Comparison of ENCODE assay signal across 8 mouse cellular contexts in the genomic region with DNA sequence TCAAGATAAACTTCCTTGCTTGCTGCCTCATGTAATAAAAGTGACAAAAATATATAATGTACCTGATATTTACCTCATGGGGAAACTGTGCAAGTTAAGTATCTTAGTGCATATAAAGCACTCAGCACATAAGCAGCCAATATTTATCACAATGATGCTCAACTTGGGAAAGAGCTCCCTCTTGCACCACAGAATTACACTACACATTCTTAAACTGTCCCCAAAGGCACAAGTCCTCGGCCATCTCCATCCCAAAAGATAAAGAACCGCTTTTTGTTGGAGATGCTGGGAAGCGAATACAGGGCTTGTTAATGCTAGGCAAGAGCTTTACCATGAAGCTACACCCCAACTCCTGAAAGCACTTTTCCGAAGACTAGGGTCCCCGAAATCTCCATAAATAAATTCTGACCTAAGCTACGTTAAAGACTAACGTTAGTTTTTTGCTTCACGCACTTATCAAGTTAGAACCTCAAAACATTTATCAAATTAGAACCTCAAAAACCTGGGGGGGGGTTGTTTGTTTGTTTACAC. TPM values are rescaled to one million over a fixed set of nuclear protein-coding genes. Genes with fewer than 3 reads are reported as not detected.
A peak's percentile ranks its signal among the peaks of the same experiment; 100 is the strongest.
DNase-seq lines count a peak whose midpoint lies in the region; ATAC-seq and TF ChIP-seq lines count a peak whose summit lies in the region.

No protein-coding gene starts in this region.

- TF ChIP-seq POLR2A in olfactory bulb, adult 2 months (IDR thresholded peaks at IDR 0.05; ENCODE audit: insufficient read depth, low read depth, low read length): no peak

- H3K27me3 ChIP-seq in kidney, embryonic 16.5 days (ENCODE audit: insufficient read depth, low read length): no peaks in the 10 kb centered on the region
- no peaks in the 10 kb centered on the region for H3K27me3 ChIP-seq in forebrain, embryonic 14.5 days (replicated peaks; ENCODE audit: control insufficient read depth, insufficient read depth, low read length)
- H3K27me3 ChIP-seq in limb, embryonic 12.5 days: no peaks in the 10 kb centered on the region

- no peak for TF ChIP-seq CTCF in olfactory bulb, adult 2 months (IDR thresholded peaks at IDR 0.05; ENCODE audit: insufficient read depth, low read depth, low read length)

- 2% methylated on average over 8 of the region's 8 CpGs for WGBS in kidney, embryonic 16.5 days
- WGBS in forebrain, embryonic 14.5 days: 2% methylated on average over 8 of the region's 8 CpGs
- 1% methylated on average over 8 of the region's 8 CpGs for WGBS in limb, embryonic 12.5 days
- under 1% methylated on average over 8 of the region's 8 CpGs for WGBS in olfactory bulb, adult 2 months

- peak overlapping the region; percentile 98 for H3K27ac ChIP-seq in kidney, embryonic 16.5 days (ENCODE audit: low read length)
- H3K27ac ChIP-seq in forebrain, embryonic 14.5 days (ENCODE audit: low read depth, low read length): 0 out of 2 replicates have a peak overlapping the region, but pooled peaks have one; percentile 21
- H3K27ac ChIP-seq in limb, embryonic 12.5 days: peak overlapping the region; percentile 99; the same call in 1 of the 2 replicates
- H3K27ac ChIP-seq in olfactory bulb, adult 2 months (ENCODE audit: insufficient read depth, low read depth, low read length): peak overlapping the region; percentile 89; the same call in 1 of the 2 replicates

- H3K9me3 ChIP-seq in kidney, embryonic 16.5 days (ENCODE audit: low read length): no peaks in the 10 kb centered on the region
- no peaks in the 10 kb centered on the region for H3K9me3 ChIP-seq in forebrain, embryonic 14.5 days (replicated peaks; ENCODE audit: control insufficient read depth, low read length)
- no peaks in the 10 kb centered on the region for H3K9me3 ChIP-seq in limb, embryonic 12.5 days

- H3K4me3 ChIP-seq in kidney, embryonic 16.5 days (ENCODE audit: low read length): peak overlapping the region; percentile 93
- H3K4me3 ChIP-seq in forebrain, embryonic 14.5 days (ENCODE audit: low read depth, low read length): peak overlapping the region; percentile 93
- peak overlapping the region; percentile 98 for H3K4me3 ChIP-seq in limb, embryonic 12.5 days (replicated peaks)
- peak overlapping the region; percentile 98 for H3K4me3 ChIP-seq in olfactory bulb, adult 2 months (ENCODE audit: insufficient read depth, low read depth, low read length)

- peaks cover 11% of the 10 kb centered on the region; the same call in 1 of the 2 replicates for H3K36me3 ChIP-seq in kidney, embryonic 16.5 days (ENCODE audit: insufficient read depth, low read length)
- peaks cover 14% of the 10 kb centered on the region for H3K36me3 ChIP-seq in forebrain, embryonic 14.5 days (ENCODE audit: control insufficient read depth, insufficient read depth, low read length)
- H3K36me3 ChIP-seq in limb, embryonic 12.5 days: peaks cover 15% of the 10 kb centered on the region

- peak overlapping the region; percentile 78 for H3K4me2 ChIP-seq in kidney, embryonic 16.5 days (replicated peaks; ENCODE audit: low read depth, low read length)
- H3K4me2 ChIP-seq in forebrain, embryonic 14.5 days (ENCODE audit: low read length): peak overlapping the region; percentile 91
- peak overlapping the region; percentile 90 for H3K4me2 ChIP-seq in limb, embryonic 12.5 days

- peaks cover 25% of the 10 kb centered on the region for H3K4me1 ChIP-seq in kidney, embryonic 16.5 days (ENCODE audit: insufficient read depth, low read length)
- H3K4me1 ChIP-seq in forebrain, embryonic 14.5 days (ENCODE audit: control insufficient read depth, insufficient read depth, low read length): peaks cover 23% of the 10 kb centered on the region
- peaks cover 26% of the 10 kb centered on the region for H3K4me1 ChIP-seq in limb, embryonic 12.5 days (replicated peaks)
- H3K4me1 ChIP-seq in olfactory bulb, adult 2 months (ENCODE audit: control insufficient read depth, insufficient read depth, low read length): peaks cover 8% of the 10 kb centered on the region

- peak overlapping the region; percentile 99 for H3K9ac ChIP-seq in kidney, embryonic 16.5 days (replicated peaks; ENCODE audit: low read length)
- H3K9ac ChIP-seq in forebrain, embryonic 14.5 days (ENCODE audit: low read length): peak overlapping the region; percentile 95
- peak overlapping the region; percentile 99 for H3K9ac ChIP-seq in limb, embryonic 12.5 days (replicated peaks)

- ATAC-seq in kidney, embryonic 16.5 days (ENCODE audit: low FRiP score, low TSS enrichment): no peak
- ATAC-seq in forebrain, embryonic 14.5 days: no peak
- no peak for ATAC-seq in limb, embryonic 12.5 days (ENCODE audit: insufficient number of reproducible peaks, insufficient read depth, low FRiP score, low TSS enrichment, low read depth)

- intact Hi-C loops in gastrocnemius, postnatal 36 days (cut with DNase I): no loop called here

- DNase-seq in kidney, postnatal 10 days: no peak
- peak; percentile 40 for DNase-seq in Muller cell, postnatal 12 days (ENCODE audit: inconsistent ontology term)
- peak; percentile 32 for DNase-seq in forebrain, embryonic 14.5 days (ENCODE audit: low spot score)
- no peak for DNase-seq in spleen, postnatal 4 days (ENCODE audit: low spot score in 2 of 2)
- DNase-seq in gastrocnemius, postnatal 36 days: no peak

RNA-seq across cellular contexts. Expression of a gene that starts 0.7 kb away (rescaled TPM):
- polyA plus RNA-seq in kidney, embryonic 16.5 days (2015; fragmentation: Nextera tagmentation; extraction: Ambion mirVana): 505 and 583 TPM in 2 replicates
- polyA plus RNA-seq in forebrain, embryonic 14.5 days (2014; fragmentation: Nextera tagmentation; extraction: Ambion mirVana): 479 and 583 TPM in 2 replicates
- 436 and 452 TPM in 2 replicates for polyA plus RNA-seq in limb, embryonic 12.5 days (2016; fragmentation: Nextera tagmentation; extraction: Ambion mirVana)
- not detected in 2 replicates for polyA plus RNA-seq in olfactory bulb, adult 2 months (2012; ENCODE audit: insufficient read depth, insufficient read length, low replicate concordance, missing spikeins)
- total RNA-seq in gastrocnemius, postnatal 36 days (2021): 100 to 1,000 TPM; 843 to 875 TPM

RNA-seq across cellular contexts. Expression of a gene that starts 0.9 kb away (rescaled TPM):
- polyA plus RNA-seq in kidney, embryonic 16.5 days (2015; fragmentation: Nextera tagmentation; extraction: Ambion mirVana): 87.9 and 88.0 TPM in 2 replicates
- polyA plus RNA-seq in forebrain, embryonic 14.5 days (2014; fragmentation: Nextera tagmentation; extraction: Ambion mirVana): 67.9 and 74.0 TPM in 2 replicates
- 78.9 and 82.6 TPM in 2 replicates for polyA plus RNA-seq in limb, embryonic 12.5 days (2016; fragmentation: Nextera tagmentation; extraction: Ambion mirVana)
- not detected in 2 replicates for polyA plus RNA-seq in olfactory bulb, adult 2 months (2012; ENCODE audit: insufficient read depth, insufficient read length, low replicate concordance, missing spikeins)
- 10 to 100 TPM; 17.3 to 19.3 TPM for total RNA-seq in gastrocnemius, postnatal 36 days (2021)

RNA-seq across cellular contexts. Expression of a gene that starts 20.5 kb away (rescaled TPM):
- 21.2 and 22.8 TPM in 2 replicates for polyA plus RNA-seq in kidney, embryonic 16.5 days (2015; fragmentation: Nextera tagmentation; extraction: Ambion mirVana)
- 14.2 and 15.3 TPM in 2 replicates for polyA plus RNA-seq in forebrain, embryonic 14.5 days (2014; fragmentation: Nextera tagmentation; extraction: Ambion mirVana)
- 18.4 and 21.1 TPM in 2 replicates for polyA plus RNA-seq in limb, embryonic 12.5 days (2016; fragmentation: Nextera tagmentation; extraction: Ambion mirVana)
- not detected in 2 replicates for polyA plus RNA-seq in olfactory bulb, adult 2 months (2012; ENCODE audit: insufficient read depth, insufficient read length, low replicate concordance, missing spikeins)
- total RNA-seq in gastrocnemius, postnatal 36 days (2021): 10 to 100 TPM; 12.5 to 14.5 TPM

RNA-seq across cellular contexts. Expression of a gene that starts 49.3 kb away (rescaled TPM):
- polyA plus RNA-seq in kidney, embryonic 16.5 days (2015; fragmentation: Nextera tagmentation; extraction: Ambion mirVana): 34.7 and 35.6 TPM in 2 replicates
- 18.1 and 18.2 TPM in 2 replicates for polyA plus RNA-seq in forebrain, embryonic 14.5 days (2014; fragmentation: Nextera tagmentation; extraction: Ambion mirVana)
- polyA plus RNA-seq in limb, embryonic 12.5 days (2016; fragmentation: Nextera tagmentation; extraction: Ambion mirVana): 53.9 and 59.2 TPM in 2 replicates
- polyA plus RNA-seq in olfactory bulb, adult 2 months (2012; ENCODE audit: insufficient read depth, insufficient read length, low replicate concordance, missing spikeins): not detected in 2 replicates
- total RNA-seq in gastrocnemius, postnatal 36 days (2021): under 1 TPM; 0.77 to 0.99 TPM

RNA-seq across cellular contexts. Expression of a gene that starts 49.4 kb away (rescaled TPM):
- polyA plus RNA-seq in kidney, embryonic 16.5 days (2015; fragmentation: Nextera tagmentation; extraction: Ambion mirVana): 59.2 and 65.5 TPM in 2 replicates
- 54.8 and 56.0 TPM in 2 replicates for polyA plus RNA-seq in forebrain, embryonic 14.5 days (2014; fragmentation: Nextera tagmentation; extraction: Ambion mirVana)
- polyA plus RNA-seq in limb, embryonic 12.5 days (2016; fragmentation: Nextera tagmentation; extraction: Ambion mirVana): 73.8 and 74.8 TPM in 2 replicates
- not detected in 2 replicates for polyA plus RNA-seq in olfactory bulb, adult 2 months (2012; ENCODE audit: insufficient read depth, insufficient read length, low replicate concordance, missing spikeins)
- total RNA-seq in gastrocnemius, postnatal 36 days (2021): 10 to 100 TPM; 41.2 to 49.5 TPM

Comparison
In these comparisons a context has a peak if more than half of its experiments do, and no peak if none do; other contexts are left out.
1. H3K27ac ChIP-seq: peak in every context shown above with its lines; median percentile 99 in limb, embryonic 12.5 days; 98 in kidney, embryonic 16.5 days; 89 in olfactory bulb, adult 2 months; 21 in forebrain, embryonic 14.5 days.
2. DNase-seq: peak in Muller cell, postnatal 12 days (single experiment) and forebrain, embryonic 14.5 days (single experiment); none in kidney, postnatal 10 days (single experiment), spleen, postnatal 4 days (0 of 2) and gastrocnemius, postnatal 36 days (0 of 2).
3. RNA of a gene that starts 20.5 kb away (polyA plus RNA-seq): 21.2 to 22.8 TPM in kidney, embryonic 16.5 days, 18.4 to 21.1 TPM in limb, embryonic 12.5 days and 14.2 to 15.3 TPM in forebrain, embryonic 14.5 days; not detected in olfactory bulb, adult 2 months; every median in the first group is over 10 times any median in the second.
4. Peak in every context shown above with its lines, with median percentiles within 50 percentile points of each other: H3K4me2 ChIP-seq, H3K4me3 ChIP-seq and H3K9ac ChIP-seq.